Comparison of ENCODE assay signal across 23 mouse cellular contexts in the genomic region with DNA sequence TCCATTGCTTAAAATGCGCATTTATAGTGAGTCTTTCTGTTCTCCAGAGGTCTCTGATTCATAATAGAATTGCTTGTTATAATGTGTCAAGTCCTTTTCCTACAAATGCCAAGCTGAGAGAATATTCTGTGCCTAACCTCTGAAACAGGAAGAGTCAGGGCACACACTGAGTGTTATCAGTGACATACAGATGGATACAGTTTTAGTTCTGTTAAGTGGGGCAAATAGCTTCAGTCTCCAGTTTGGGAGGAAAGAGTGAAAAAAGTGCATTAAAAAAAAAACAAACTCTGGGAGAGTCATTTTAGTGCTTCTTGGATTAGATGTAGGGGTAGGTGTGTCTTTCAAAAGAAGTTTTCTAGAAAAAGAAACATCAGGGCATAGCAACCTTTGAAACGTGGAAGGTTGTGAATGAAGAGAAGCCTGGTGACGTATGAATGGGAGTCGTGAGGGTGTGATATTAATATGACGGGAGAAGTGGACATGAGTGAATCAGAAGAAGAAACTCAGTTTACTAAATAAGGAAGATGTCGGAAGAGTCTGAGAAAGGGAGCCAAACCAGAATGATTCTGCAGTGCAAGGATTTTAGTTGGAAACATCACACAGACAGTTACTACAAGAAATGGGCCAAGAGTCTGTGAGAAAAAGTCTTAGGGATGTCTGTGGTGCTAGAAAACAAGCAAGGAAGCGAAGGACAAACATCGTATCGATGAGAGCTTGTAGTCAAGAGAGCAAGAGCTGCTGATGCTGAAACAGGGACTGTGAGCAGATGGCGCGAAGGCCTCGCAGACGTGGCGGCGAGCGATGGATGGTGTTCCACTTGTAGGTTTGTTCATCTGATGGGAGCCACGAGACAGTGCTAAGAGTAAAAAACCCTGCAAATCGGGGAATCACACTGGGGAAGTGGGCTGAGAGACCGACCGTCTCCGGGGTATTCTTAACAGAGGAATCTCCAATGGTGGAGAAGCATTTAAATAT.
A peak's percentile ranks its signal among the peaks of the same experiment; 100 is the strongest.
DNase-seq lines count a peak whose midpoint lies in the region; ATAC-seq and TF ChIP-seq lines count a peak whose summit lies in the region.
"Had no signal": no experiment of that assay in that cellular context is flagged by ENCODE, and none has a peak within 500 bp of the region (broad histone marks: within the 10 kb centered on the region; RNA-seq: fewer than 3 reads in every experiment).

No protein-coding gene starts in this region.

- no peak for TF ChIP-seq CTCF in liver, embryonic 14.5 days (IDR thresholded peaks at IDR 0.05; ENCODE audit: low read depth)
- no peak for TF ChIP-seq CTCF in left cerebral cortex, adult 2 months (IDR thresholded peaks at IDR 0.05)

- WGBS in liver, embryonic 14.5 days (ENCODE audit: insufficient replicate concordance): 72% methylated on average over 21 of the region's 21 CpGs

- peak overlapping the region; percentile 13; the same call in 1 of the 2 replicates for H3K9ac ChIP-seq in liver, embryonic 14.5 days (replicated peaks)
- H3K9ac ChIP-seq: heart, embryonic 15.5 days; intestine, embryonic 15.5 days; kidney, embryonic 15.5 days; neural tube, embryonic 15.5 days had no signal

- H3K36me3 ChIP-seq in liver, embryonic 14.5 days (replicated peaks; ENCODE audit: control insufficient read depth, insufficient read depth, low read depth): no peaks in the 10 kb centered on the region
- H3K36me3 ChIP-seq: heart, embryonic 15.5 days; hindbrain, embryonic 10.5 days; intestine, embryonic 15.5 days; kidney, embryonic 15.5 days; midbrain, embryonic 10.5 days; neural tube, embryonic 15.5 days had no signal

- H3K4me1 ChIP-seq in liver, embryonic 14.5 days (replicated peaks; ENCODE audit: control insufficient read depth in 2 of 2, insufficient read depth in 2 of 2, low read length in 1 of 2): peaks cover 4 to 7% of the 10 kb centered on the region in 2 experiments
- H3K4me1 ChIP-seq: heart, embryonic 15.5 days; hindbrain, embryonic 10.5 days; intestine, embryonic 15.5 days; kidney, embryonic 15.5 days; midbrain, embryonic 10.5 days; neural tube, embryonic 15.5 days had no signal

- peak; percentile 75 for TF ChIP-seq EP300 in liver, embryonic 14.5 days (IDR thresholded peaks at IDR 0.05; ENCODE audit: low read depth)

- ATAC-seq in common myeloid progenitor, adult 5-6 weeks (replicated peaks; ENCODE audit: low read depth, poor library complexity, severe bottlenecking): peak; percentile 95
- ATAC-seq in liver, embryonic 14.5 days (ENCODE audit: insufficient read depth): peak; percentile 75
- ATAC-seq: forebrain, embryonic 14.5 days; hindbrain, embryonic 16.5 days; intestine, embryonic 15.5 days had no signal

- H3K27ac ChIP-seq in liver, embryonic 14.5 days: peak overlapping the region; percentile 76
- no peak overlapping the region for H3K27ac ChIP-seq in left cerebral cortex, adult 2 months
- H3K27ac ChIP-seq: heart, embryonic 15.5 days; hindbrain, embryonic 10.5 days; intestine, embryonic 15.5 days; kidney, embryonic 15.5 days; midbrain, embryonic 10.5 days; neural tube, embryonic 15.5 days had no signal

- H3K9me3 ChIP-seq in liver, embryonic 14.5 days (ENCODE audit: control insufficient read depth, low read length): no peaks in the 10 kb centered on the region
- H3K9me3 ChIP-seq: heart, embryonic 15.5 days; hindbrain, embryonic 10.5 days; intestine, embryonic 15.5 days; kidney, embryonic 15.5 days; midbrain, embryonic 10.5 days; neural tube, embryonic 15.5 days had no signal

- peak overlapping the region; percentile 48 for H3K4me2 ChIP-seq in liver, embryonic 14.5 days (ENCODE audit: low read depth)
- H3K4me2 ChIP-seq: heart, embryonic 15.5 days; intestine, embryonic 15.5 days; kidney, embryonic 15.5 days; neural tube, embryonic 15.5 days had no signal

- peak; percentile 8 for DNase-seq in right cerebral cortex, postnatal 14 days
- no peak for DNase-seq in right cerebral cortex, adult 2 months (ENCODE audit: low spot score in 2 of 2)
- no peak for DNase-seq in liver, embryonic 14.5 days (ENCODE audit: low read depth in 3 of 3, low spot score in 3 of 3)
- DNase-seq in telencephalon, adult 2 months (ENCODE audit: low read depth, low spot score): peak; percentile 26
- DNase-seq in kidney, adult 8-10 months: no peak
- no peak for DNase-seq in left cerebral cortex, adult 2 months (ENCODE audit: extremely low spot score in 1 of 2, low spot score in 2 of 2)
- no peak for DNase-seq in layer of hippocampus, postnatal 25 days (ENCODE audit: extremely low spot score in 1 of 2, low spot score in 1 of 2)
- DNase-seq: adrenal gland, postnatal 14 days; cerebellum, adult 11 months; cerebellum, postnatal 10 days; gastrocnemius, postnatal 10 days; kidney, postnatal 36 days; lung, postnatal 4 days; spleen, adult 18-20 months had no signal

- intact Hi-C loops in left cerebral cortex, adult 2 months (cut with DNase I): no loop called here

- no peak overlapping the region for H3K4me3 ChIP-seq in liver, embryonic 14.5 days (ENCODE audit: insufficient read depth in 1 of 2, low read depth in 2 of 2, low read length in 2 of 2)
- no peak overlapping the region for H3K4me3 ChIP-seq in left cerebral cortex, adult 2 months
- H3K4me3 ChIP-seq: heart, embryonic 15.5 days; hindbrain, embryonic 10.5 days; intestine, embryonic 15.5 days; kidney, embryonic 15.5 days; midbrain, embryonic 10.5 days; neural tube, embryonic 15.5 days had no signal

- no peaks in the 10 kb centered on the region for H3K27me3 ChIP-seq in liver, embryonic 14.5 days (ENCODE audit: control insufficient read depth, insufficient read depth, low read length)
- H3K27me3 ChIP-seq: heart, embryonic 15.5 days; intestine, embryonic 15.5 days; kidney, embryonic 15.5 days; neural tube, embryonic 15.5 days had no signal

Comparison
In these comparisons a context has a peak if more than half of its experiments do, and no peak if none do; other contexts are left out.
1. DNase-seq: peak in right cerebral cortex, postnatal 14 days (single experiment) and telencephalon, adult 2 months (single experiment); none in right cerebral cortex, adult 2 months (0 of 2), liver, embryonic 14.5 days (0 of 3), kidney, adult 8-10 months (0 of 2), left cerebral cortex, adult 2 months (0 of 2) and layer of hippocampus, postnatal 25 days (0 of 2).